Mouse (Mus musculus) liver, embryonic 12.5 days (tissue): ENCODE data around the gene Gpcpd1. TPM values are rescaled to one million over a fixed set of nuclear protein-coding genes. Genes with fewer than 3 reads are reported as not detected.
"Not testable (repeated sequence)": the region's sequence is repeated elsewhere in the genome, so short reads cannot be mapped to it uniquely, and the experiment has no call there.

Source experiments
- ATAC-seq: fragments of 200-750 bp; cut with Nextera tagmentation; 2 replicates; pipeline ENCODE4 v1.8.0; 2017; ENCODE audit warnings: moderate number of reproducible peaks, mild to moderate bottlenecking, moderate library complexity
- H3K27ac ChIP-seq: fragments of 300-500 bp; sonication (generic); 2 replicates; pipeline ENCODE4 v1.5.1; 2016; ENCODE audit warnings: mild to moderate bottlenecking
- H3K27me3 ChIP-seq: fragments of 300-500 bp; sonication (generic); replicated peaks from 2 replicates; pipeline ENCODE4 v1.6.1; 2016; ENCODE audit warnings: mild to moderate bottlenecking, moderate library complexity
- H3K36me3 ChIP-seq: fragments of 300-500 bp; sonication (generic); 2 replicates; pipeline ENCODE4 v1.6.1; 2016; ENCODE audit warnings: mild to moderate bottlenecking, moderate library complexity
- H3K4me1 ChIP-seq: fragments of 300-500 bp; sonication (generic); 2 replicates; pipeline ENCODE4 v1.6.1; 2016
- H3K4me2 ChIP-seq: fragments of 300-500 bp; sonication (generic); 2 replicates; pipeline ENCODE4 v1.6.1; 2016; ENCODE audit warnings: mild to moderate bottlenecking, moderate library complexity
- H3K4me3 ChIP-seq: fragments of 300-500 bp; sonication (generic); 2 replicates; pipeline ENCODE4 v1.5.1; 2016; ENCODE audit warnings: mild to moderate bottlenecking, moderate library complexity
- H3K9ac ChIP-seq: fragments of 300-500 bp; sonication (generic); 2 replicates; pipeline ENCODE4 v1.6.1; 2016; ENCODE audit warnings: mild to moderate bottlenecking, moderate library complexity
- H3K9me3 ChIP-seq: fragments of 300-500 bp; sonication (generic); replicated peaks from 2 replicates; pipeline ENCODE4 v1.6.1; 2016; ENCODE audit warnings: mild to moderate bottlenecking, moderate library complexity
- whole genome bisulfite sequencing: fragments of 180-500 bp; shearing (Covaris S2); methylation state at CpG from one replicate; pipeline ENCODE4 v1.1.7; 2016; ENCODE audit not compliant: insufficient replicate concordance; 5-methylcytosine and 5-hydroxymethylcytosine counted together
- polyA plus RNA-seq: library from polyadenylated mRNA; unstranded; fragments of >200 nt; fragmentation: Nextera tagmentation; extraction: Ambion mirVana; gene quantifications from 2 replicates; pipeline ENCODE4 v1.2.1, GENCODE M21; 2016

Gene Gpcpd1
- polyA plus RNA-seq, 1 experiment from 2014 or later = 50.6 TPM

GRCm38 (mm10) chr2:132601777-132602176 lies 14.2 kb upstream of the Gpcpd1 start:
- ATAC-seq = no peak
- no peaks in the 10 kb centered on the region for H3K9me3 ChIP-seq
- no peak overlapping the region for H3K27ac ChIP-seq
- peaks cover 7% of the 10 kb centered on the region; the same call in 1 of the 2 replicates for H3K4me1 ChIP-seq
- no peaks in the 10 kb centered on the region for H3K36me3 ChIP-seq
- H3K4me2 ChIP-seq = no peak overlapping the region
- no peaks in the 10 kb centered on the region for H3K27me3 ChIP-seq
- H3K9ac ChIP-seq = no peak overlapping the region
- no peak overlapping the region for H3K4me3 ChIP-seq

DNA sequence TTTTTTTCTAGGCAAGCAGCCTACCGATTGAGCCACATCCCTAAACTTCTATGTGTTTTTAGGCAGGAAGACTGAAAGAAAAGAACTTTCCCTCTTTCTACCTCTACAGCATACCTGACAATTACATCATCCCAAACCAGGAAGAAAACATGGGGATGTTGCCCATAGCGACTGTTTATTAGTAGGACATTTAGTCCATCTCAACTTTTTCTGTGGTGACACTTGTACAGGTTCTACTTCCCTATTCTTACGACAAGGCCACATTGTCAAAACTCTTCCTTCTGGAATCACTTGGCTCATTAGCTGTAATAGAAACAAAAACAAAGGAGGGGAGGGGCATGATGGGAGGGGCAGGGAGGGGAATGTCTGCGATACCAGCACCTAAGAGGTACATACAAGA lies 12.6 kb upstream of the Gpcpd1 start:
- H3K9ac ChIP-seq = no peak overlapping the region
- no peak for ATAC-seq
- no peaks in the 10 kb centered on the region for H3K9me3 ChIP-seq
- no peak overlapping the region for H3K4me2 ChIP-seq
- no peaks in the 10 kb centered on the region for H3K27me3 ChIP-seq
- WGBS = 62% methylated on average over 4 of the region's 4 CpGs
- no peak overlapping the region for H3K27ac ChIP-seq
- H3K4me3 ChIP-seq = no peak overlapping the region
- H3K36me3 ChIP-seq = no peaks in the 10 kb centered on the region
- peaks cover 7% of the 10 kb centered on the region; the same call in 1 of the 2 replicates for H3K4me1 ChIP-seq

GRCm38 (mm10) chr2:132599127-132599526 lies 11.6 kb upstream of the Gpcpd1 start:
- H3K9ac ChIP-seq = no peak overlapping the region
- no peaks in the 10 kb centered on the region for H3K27me3 ChIP-seq
- 76% methylated on average over 6 of the region's 6 CpGs for WGBS
- no peak for ATAC-seq
- H3K4me2 ChIP-seq = no peak overlapping the region
- H3K4me3 ChIP-seq = no peak overlapping the region
- no peaks in the 10 kb centered on the region for H3K36me3 ChIP-seq
- no peaks in the 10 kb centered on the region for H3K9me3 ChIP-seq
- H3K27ac ChIP-seq = no peak overlapping the region
- peaks cover 7% of the 10 kb centered on the region; the same call in 1 of the 2 replicates for H3K4me1 ChIP-seq

DNA sequence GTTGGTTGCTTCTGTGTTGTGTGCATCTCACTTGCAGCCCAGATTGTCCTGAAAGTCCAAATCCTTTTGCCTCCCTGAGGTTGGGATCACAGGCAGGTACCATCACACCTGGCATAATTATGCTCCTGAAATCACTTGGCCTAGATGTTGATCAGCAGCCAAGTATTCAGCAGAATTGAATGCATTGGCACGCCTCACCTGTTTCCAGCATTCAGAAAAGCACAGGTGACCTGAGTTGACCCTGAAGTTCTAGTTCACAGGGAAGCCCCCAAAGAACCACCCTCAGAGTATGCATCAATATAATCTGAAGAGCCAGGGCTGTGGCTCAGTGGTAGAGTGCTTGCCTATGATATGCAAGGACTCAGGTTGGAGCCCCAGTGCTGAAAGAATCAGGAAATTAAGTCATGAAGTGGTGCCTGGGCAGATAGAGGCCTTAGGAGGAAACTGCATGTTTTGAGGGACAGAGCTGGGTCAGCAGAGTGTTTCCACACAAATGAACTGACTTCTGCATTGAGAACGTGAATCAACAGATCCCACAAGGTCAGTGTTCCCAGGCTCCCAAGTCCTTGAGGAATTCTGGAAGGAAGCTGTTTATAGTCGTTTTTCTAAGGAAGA lies 10.4 kb upstream of the Gpcpd1 start:
- H3K4me3 ChIP-seq = no peak overlapping the region
- H3K36me3 ChIP-seq = no peaks in the 10 kb centered on the region
- H3K27me3 ChIP-seq = no peaks in the 10 kb centered on the region
- H3K27ac ChIP-seq = peak overlapping the region; percentile 13; the same call in 1 of the 2 replicates
- ATAC-seq = no peak
- H3K4me2 ChIP-seq = no peak overlapping the region
- H3K9me3 ChIP-seq = no peaks in the 10 kb centered on the region
- H3K9ac ChIP-seq = no peak overlapping the region
- H3K4me1 ChIP-seq = peaks cover 7% of the 10 kb centered on the region; the same call in 1 of the 2 replicates
- WGBS = 42% methylated on average over 3 of the region's 3 CpGs

GRCm38 (mm10) chr2:132597226-132597625 lies 9.7 kb upstream of the Gpcpd1 start:
- Histone ChIP-seq H3K4me3 (no peak overlapping the region), H3K4me1 (peaks cover 10% of the 10 kb centered on the region), H3K27me3 (no peaks in the 10 kb centered on the region), H3K36me3 (no peaks in the 10 kb centered on the region), H3K9me3 (no peaks in the 10 kb centered on the region), H3K27ac (peak overlapping the region; percentile 13; the same call in 1 of the 2 replicates), H3K4me2 (no peak overlapping the region), H3K9ac (no peak overlapping the region)
- WGBS = 25% methylated on average over 8 of the region's 8 CpGs
- ATAC-seq = no peak

DNA sequence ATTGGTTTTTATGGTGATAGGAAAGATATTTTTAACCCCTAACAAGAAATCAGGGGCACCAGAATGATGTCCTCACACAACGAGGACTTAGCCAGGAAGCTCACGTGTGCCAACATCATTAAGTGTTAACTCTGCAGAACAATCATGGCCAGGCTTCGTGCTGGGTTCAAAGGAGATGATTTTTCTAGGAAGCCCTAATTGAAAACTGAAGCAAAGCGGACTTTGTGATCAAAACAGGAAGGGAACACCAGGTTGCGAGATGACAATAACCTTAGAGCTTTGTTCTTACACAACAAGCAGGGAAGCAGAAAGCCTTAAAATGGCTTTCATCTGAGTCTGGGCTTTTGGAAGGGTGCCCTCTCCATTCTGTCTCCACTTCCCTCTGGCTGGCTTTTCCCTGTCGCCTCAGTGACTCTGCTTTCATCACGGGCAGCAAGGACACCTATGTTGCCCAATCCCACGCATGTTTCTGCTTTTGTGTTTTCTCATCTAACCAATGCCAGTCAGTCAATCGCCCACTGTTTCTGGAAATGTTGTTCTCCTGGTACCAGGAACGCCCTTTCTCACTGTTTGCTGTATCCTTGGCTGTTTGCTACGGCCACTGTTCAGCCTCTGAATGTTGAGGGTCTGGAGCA lies 8.2 kb upstream of the Gpcpd1 start:
- ATAC-seq = no peak
- Histone ChIP-seq H3K4me3 (no peak overlapping the region), H3K4me1 (peaks cover 11% of the 10 kb centered on the region), H3K9me3 (no peaks in the 10 kb centered on the region), H3K27ac (no peak overlapping the region), H3K27me3 (no peaks in the 10 kb centered on the region), H3K4me2 (no peak overlapping the region), H3K9ac (no peak overlapping the region), H3K36me3 (no peaks in the 10 kb centered on the region)
- 65% methylated on average over 11 of the region's 11 CpGs for WGBS

- 56% methylated on average over 3 of the region's 3 CpGs for WGBS
- no peak overlapping the region for H3K27ac ChIP-seq
- H3K36me3 ChIP-seq = no peaks in the 10 kb centered on the region
- no peaks in the 10 kb centered on the region for H3K27me3 ChIP-seq
- peak; percentile 35; the same call in 1 of the 2 replicates for ATAC-seq
- H3K9ac ChIP-seq = no peak overlapping the region
- H3K9me3 ChIP-seq = no peaks in the 10 kb centered on the region
- no peak overlapping the region for H3K4me2 ChIP-seq
- no peak overlapping the region for H3K4me3 ChIP-seq
- H3K4me1 ChIP-seq = peaks cover 7% of the 10 kb centered on the region
Measured at GRCm38 (mm10) chr2:132592126-132592525, 4.6 kb upstream of the Gpcpd1 start.

- H3K4me3 ChIP-seq, H3K4me2 ChIP-seq, H3K36me3 ChIP-seq, H3K9me3 ChIP-seq, ATAC-seq, H3K27me3 ChIP-seq, H3K9ac ChIP-seq, H3K27ac ChIP-seq, H3K4me1 ChIP-seq: not testable (repeated sequence)
- 53% methylated on average over 3 of the region's 3 CpGs for WGBS
Measured at GRCm38 (mm10) chr2:132591579-132591978, 4.0 kb upstream of the Gpcpd1 start.

DNA sequence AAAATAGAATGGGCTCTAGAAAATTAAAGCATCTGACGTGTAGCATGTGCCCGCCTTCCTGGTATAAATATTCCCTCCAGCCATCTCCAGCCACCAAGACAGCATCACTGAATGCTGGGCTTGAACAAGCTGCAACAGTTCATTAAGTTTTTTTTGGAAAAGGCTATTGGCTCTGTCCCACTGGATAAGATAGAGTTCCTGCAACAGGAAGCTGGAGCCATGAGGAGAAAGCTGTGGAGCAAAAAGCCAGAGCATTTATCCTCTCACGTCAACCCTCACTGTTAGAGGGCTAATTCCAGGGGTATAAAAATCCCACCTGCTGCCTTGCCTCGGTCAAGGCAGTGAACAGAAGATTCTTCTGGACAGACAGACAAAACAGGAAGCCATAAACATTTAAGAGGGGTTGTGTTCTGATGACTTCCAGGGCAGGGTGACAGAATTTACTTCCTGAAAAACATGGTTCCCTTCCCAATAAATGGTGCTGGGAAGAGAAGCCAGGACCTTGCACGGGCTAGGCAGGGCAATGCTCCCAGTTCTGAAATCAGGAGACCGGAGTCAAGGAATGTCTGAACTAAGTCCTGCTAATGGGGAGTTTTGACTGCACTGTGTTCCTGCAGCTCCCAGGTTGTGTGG lies 2.5 kb upstream of the Gpcpd1 start:
- 58% methylated on average over 6 of the region's 6 CpGs for WGBS
- Histone ChIP-seq H3K4me3 (no peak overlapping the region), H3K4me1 (peaks cover 7% of the 10 kb centered on the region), H3K27me3 (no peaks in the 10 kb centered on the region), H3K9me3 (no peaks in the 10 kb centered on the region), H3K36me3 (no peaks in the 10 kb centered on the region), H3K4me2 (no peak overlapping the region), H3K27ac (no peak overlapping the region), H3K9ac (no peak overlapping the region)
- no peak for ATAC-seq

- no peak for ATAC-seq
Measured at GRCm38 (mm10) chr2:132586006-132586405, 1.5 kb downstream of the Gpcpd1 start.

DNA sequence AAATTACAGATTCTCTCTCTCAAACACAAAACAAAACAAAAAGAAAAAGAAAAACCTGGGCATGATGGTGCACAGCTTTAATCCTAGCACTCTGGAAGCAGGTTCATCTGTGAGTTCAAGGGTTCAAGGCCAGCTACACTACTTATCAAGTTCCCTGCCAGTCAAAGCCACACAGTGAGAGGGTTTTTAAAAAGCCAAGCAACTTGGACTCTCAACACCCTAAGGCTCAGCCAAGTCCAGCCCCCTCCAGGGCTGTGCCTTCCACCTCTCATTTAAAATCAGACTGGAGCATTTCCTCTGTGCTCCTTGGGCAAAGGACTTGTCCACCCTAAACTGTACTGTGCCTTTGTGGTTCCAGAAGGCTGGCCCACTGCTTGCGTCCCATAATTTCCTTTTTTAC lies 3.3 kb downstream of the Gpcpd1 start:
- no peaks in the 10 kb centered on the region for H3K9me3 ChIP-seq

More at GRCm38 (mm10) chr2:132586006-132586405, 1.5 kb downstream of the Gpcpd1 start:
- no peak overlapping the region for H3K27ac ChIP-seq
- H3K4me1 ChIP-seq = 0 out of 2 replicates have a peak, but pooled peaks cover 7% of the 10 kb centered on the region
- WGBS = 40% methylated on average over 3 of the region's 3 CpGs
- H3K27me3 ChIP-seq = no peaks in the 10 kb centered on the region
- no peaks in the 10 kb centered on the region for H3K9me3 ChIP-seq
- H3K9ac ChIP-seq = no peak overlapping the region
- no peak overlapping the region for H3K4me3 ChIP-seq
- no peak overlapping the region for H3K4me2 ChIP-seq
- H3K36me3 ChIP-seq = no peaks in the 10 kb centered on the region

DNA sequence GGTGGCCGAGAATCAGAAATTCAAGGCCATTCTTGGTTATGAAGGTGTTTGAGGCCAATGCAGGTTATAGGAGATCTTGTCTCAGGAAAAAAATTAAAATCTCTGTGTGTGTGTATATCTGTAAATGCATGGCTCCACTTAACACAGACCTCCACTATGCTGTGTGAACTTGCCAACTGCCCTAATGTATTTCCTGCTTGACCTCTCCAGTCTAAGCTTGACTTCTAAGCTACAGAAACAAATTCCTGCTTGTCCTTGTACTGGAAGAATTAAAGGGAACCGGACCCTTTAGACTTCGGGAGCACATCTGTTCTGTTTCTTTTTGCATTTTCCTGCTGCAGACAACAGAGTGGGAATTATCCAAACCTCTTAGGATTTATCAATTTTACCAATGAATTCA lies 4.4 kb downstream of the Gpcpd1 start:
- no peak overlapping the region for H3K4me2 ChIP-seq
- H3K4me1 ChIP-seq = peaks cover 14% of the 10 kb centered on the region
- ATAC-seq = no peak
- 74% methylated on average over 3 of the region's 3 CpGs for WGBS
- H3K9me3 ChIP-seq = no peaks in the 10 kb centered on the region
- no peaks in the 10 kb centered on the region for H3K27me3 ChIP-seq
- H3K36me3 ChIP-seq = no peaks in the 10 kb centered on the region
- no peak overlapping the region for H3K27ac ChIP-seq
- H3K4me3 ChIP-seq = no peak overlapping the region
- H3K9ac ChIP-seq = no peak overlapping the region

More for the DNA sequence above, 3.3 kb downstream of the Gpcpd1 start:
- Histone ChIP-seq H3K27ac (no peak overlapping the region), H3K4me2 (no peak overlapping the region), H3K27me3 (no peaks in the 10 kb centered on the region), H3K4me1 (0 out of 2 replicates have a peak, but pooled peaks cover 7% of the 10 kb centered on the region), H3K9ac (no peak overlapping the region), H3K36me3 (no peaks in the 10 kb centered on the region), H3K4me3 (no peak overlapping the region)
- WGBS = 85% methylated on average over 1 of the region's 1 CpGs
- ATAC-seq = no peak
